Mouse (Mus musculus) intestine, postnatal 0 days (tissue): ENCODE results near the gene Sf3b3. TPM values are rescaled to one million over a fixed set of nuclear protein-coding genes. Genes with fewer than 3 reads are reported as not detected.

Source experiments
- ATAC-seq: fragments of 200-750 bp; cut with Nextera tagmentation; 2 replicates; pipeline ENCODE4 v1.8.0; 2017; ENCODE audit warnings: mild to moderate bottlenecking, moderate TSS enrichment, moderate library complexity
- H3K27ac ChIP-seq: fragments of 300-500 bp; sonication (generic); 2 replicates; pipeline ENCODE4 v1.5.1; 2014; ENCODE audit warnings: mild to moderate bottlenecking, low read depth, low read length, moderate library complexity
- H3K27me3 ChIP-seq: fragments of 300-500 bp; sonication (generic); replicated peaks from 2 replicates; pipeline ENCODE4 v1.6.1; 2014; ENCODE audit warnings: low read length, mixed read lengths; ENCODE audit not compliant: control insufficient read depth, insufficient read depth
- H3K36me3 ChIP-seq: fragments of 300-500 bp; sonication (generic); 2 replicates; pipeline ENCODE4 v1.6.1; 2014; ENCODE audit warnings: mild to moderate bottlenecking, moderate library complexity; ENCODE audit not compliant: control insufficient read depth, insufficient read depth
- H3K4me1 ChIP-seq: fragments of 300-500 bp; sonication (generic); replicated peaks from 2 replicates; pipeline ENCODE4 v1.6.1; 2014; ENCODE audit warnings: antibody characterized with exemption, low read length, mixed read lengths; ENCODE audit not compliant: control insufficient read depth, insufficient read depth
- H3K4me2 ChIP-seq: fragments of 300-500 bp; sonication (generic); replicated peaks from 2 replicates; pipeline ENCODE4 v1.6.1; 2014; ENCODE audit warnings: low read depth, mild to moderate bottlenecking, moderate library complexity
- H3K4me3 ChIP-seq: fragments of 300-500 bp; sonication (generic); 2 replicates; pipeline ENCODE4 v1.5.1; 2014; ENCODE audit warnings: low read depth, low read length
- H3K9ac ChIP-seq: fragments of 300-500 bp; sonication (generic); 2 replicates; pipeline ENCODE4 v1.6.1; 2014; ENCODE audit warnings: mild to moderate bottlenecking, low read depth, low read length
- H3K9me3 ChIP-seq: fragments of 300-500 bp; sonication (generic); 2 replicates; pipeline ENCODE4 v1.6.1; 2016; ENCODE audit warnings: mixed run types; ENCODE audit not compliant: control insufficient read depth
- CTCF ChIP-seq: sonication (generic); IDR thresholded peaks from 2 replicates; pipeline ENCODE4 v1.5.1; 2016; ENCODE audit warnings: low read depth, mild to moderate bottlenecking, control low read depth, antibody characterized with exemption, moderate library complexity
- WGBS: fragments of 180-500 bp; shearing (Covaris S2); extraction: QIAGEN DNeasy Blood & Tissue Kit; methylation state at CpG from one replicate; pipeline ENCODE4 v1.1.7; 2014; 5-methylcytosine and 5-hydroxymethylcytosine counted together
- polyA plus RNA-seq: library from polyadenylated mRNA; unstranded; fragments of >200 nt; fragmentation: Nextera tagmentation; extraction: Ambion mirVana; gene quantifications from 2 replicates; pipeline ENCODE4 v1.2.1, GENCODE M21; 2015

The Sf3b3 gene
- polyA plus RNA-seq, 1 experiment from 2014 or later: 29.7 TPM

- Histone ChIP-seq H3K4me1 (no peaks in the 10 kb centered on the region), H3K36me3 (peaks cover 42% of the 10 kb centered on the region), H3K27ac (no peak overlapping the region), H3K9ac (no peak overlapping the region), H3K27me3 (no peaks in the 10 kb centered on the region), H3K4me3 (no peak overlapping the region), H3K9me3 (no peaks in the 10 kb centered on the region), H3K4me2 (no peak overlapping the region)
- ATAC-seq: no peak
- no peak for TF ChIP-seq CTCF
- WGBS: 67% methylated on average over 12 of the region's 12 CpGs
These were observed 43.4 kb upstream of the Sf3b3 start for GRCm38 (mm10) chr8:110889904-110890470.

GRCm38 (mm10) chr8:110888860-110889259 lies 42.3 kb upstream of the Sf3b3 start:
- H3K36me3 ChIP-seq: peaks cover 45% of the 10 kb centered on the region
- H3K27ac ChIP-seq: no peak overlapping the region
- 88% methylated on average over 16 of the region's 16 CpGs for WGBS
- no peak for TF ChIP-seq CTCF
- H3K4me2 ChIP-seq: no peak overlapping the region
- no peaks in the 10 kb centered on the region for H3K4me1 ChIP-seq
- ATAC-seq: no peak
- H3K9me3 ChIP-seq: no peaks in the 10 kb centered on the region
- H3K4me3 ChIP-seq: no peak overlapping the region
- H3K27me3 ChIP-seq: no peaks in the 10 kb centered on the region
- no peak overlapping the region for H3K9ac ChIP-seq

GRCm38 (mm10) chr8:110888441-110888840 lies 41.9 kb upstream of the Sf3b3 start:
- peaks cover 49% of the 10 kb centered on the region for H3K36me3 ChIP-seq
- H3K9ac ChIP-seq: no peak overlapping the region
- 90% methylated on average over 8 of the region's 8 CpGs for WGBS

GRCm38 (mm10) chr8:110887551-110887950 lies 41.0 kb upstream of the Sf3b3 start:
- 85% methylated on average over 10 of the region's 10 CpGs for WGBS
- Histone ChIP-seq H3K9me3 (no peaks in the 10 kb centered on the region), H3K27ac (no peak overlapping the region), H3K9ac (no peak overlapping the region), H3K27me3 (no peaks in the 10 kb centered on the region), H3K36me3 (peaks cover 58% of the 10 kb centered on the region), H3K4me1 (no peaks in the 10 kb centered on the region), H3K4me3 (no peak overlapping the region), H3K4me2 (no peak overlapping the region)
- no peak for TF ChIP-seq CTCF
- no peak for ATAC-seq

More at GRCm38 (mm10) chr8:110888441-110888840, 41.9 kb upstream of the Sf3b3 start:
- Histone ChIP-seq H3K27me3 (no peaks in the 10 kb centered on the region), H3K4me3 (no peak overlapping the region), H3K4me1 (no peaks in the 10 kb centered on the region), H3K9me3 (no peaks in the 10 kb centered on the region), H3K4me2 (no peak overlapping the region), H3K27ac (no peak overlapping the region)
- no peak for ATAC-seq
- no peak for TF ChIP-seq CTCF

GRCm38 (mm10) chr8:110886634-110887033 lies 40.0 kb upstream of the Sf3b3 start:
- no peak overlapping the region for H3K4me2 ChIP-seq
- H3K4me1 ChIP-seq: no peaks in the 10 kb centered on the region
- H3K4me3 ChIP-seq: no peak overlapping the region
- H3K9ac ChIP-seq: no peak overlapping the region
- 87% methylated on average over 3 of the region's 3 CpGs for WGBS
- no peaks in the 10 kb centered on the region for H3K9me3 ChIP-seq
- no peak for TF ChIP-seq CTCF
- ATAC-seq: no peak
- no peak overlapping the region for H3K27ac ChIP-seq
- H3K27me3 ChIP-seq: no peaks in the 10 kb centered on the region
- peaks cover 67% of the 10 kb centered on the region for H3K36me3 ChIP-seq

GRCm38 (mm10) chr8:110883824-110884223 lies 37.2 kb upstream of the Sf3b3 start:
- H3K4me3 ChIP-seq: no peak overlapping the region
- H3K27me3 ChIP-seq: no peaks in the 10 kb centered on the region
- TF ChIP-seq CTCF: no peak
- H3K36me3 ChIP-seq: peaks cover 79% of the 10 kb centered on the region
- ATAC-seq: no peak
- WGBS: 94% methylated on average over 18 of the region's 18 CpGs
- no peaks in the 10 kb centered on the region for H3K9me3 ChIP-seq
- H3K9ac ChIP-seq: no peak overlapping the region
- no peak overlapping the region for H3K4me2 ChIP-seq
- no peak overlapping the region for H3K27ac ChIP-seq
- no peaks in the 10 kb centered on the region for H3K4me1 ChIP-seq

GRCm38 (mm10) chr8:110881741-110882310 lies 35.2 kb upstream of the Sf3b3 start:
- WGBS: 94% methylated on average over 10 of the region's 10 CpGs
- Histone ChIP-seq H3K36me3 (peaks cover 78% of the 10 kb centered on the region), H3K4me1 (no peaks in the 10 kb centered on the region), H3K9me3 (no peaks in the 10 kb centered on the region), H3K4me3 (no peak overlapping the region), H3K9ac (no peak overlapping the region), H3K27me3 (no peaks in the 10 kb centered on the region), H3K27ac (no peak overlapping the region), H3K4me2 (no peak overlapping the region)
- no peak for TF ChIP-seq CTCF
- no peak for ATAC-seq
